Mouse (Mus musculus) monocyte, adult 5-6 weeks (primary cell): ENCODE data around the gene Zc3h4. TPM values are rescaled to one million over a fixed set of nuclear protein-coding genes. Genes with fewer than 3 reads are reported as not detected.

Source experiments
- ATAC-seq: fragments of 153-309, 156-312 bp; replicated peaks from 2 replicates; pipeline ENCODE4 v1.8.0; 2017; ENCODE audit warnings: mild to moderate bottlenecking; ENCODE audit not compliant: low TSS enrichment, insufficient number of reproducible peaks, severe bottlenecking, poor library complexity, low FRiP score
- total RNA-seq: library from RNA; stranded (forward); fragments of 200-1000, 200-491, 200-594 nt; gene quantifications from 3 replicates; pipeline ENCODE4 v1.2.3, GENCODE M21; 2017

The Zc3h4 gene
- total RNA-seq, 1 experiment from 2014 or later, result 20.4 TPM

- ATAC-seq, result no peak
Measured at GRCm38 (mm10) chr7:16422222-16422856, 21.6 kb downstream of the Zc3h4 start.

GRCm38 (mm10) chr7:16423731-16424130, 23.0 kb downstream of the Zc3h4 start:
- no peak for ATAC-seq

GRCm38 (mm10) chr7:16425721-16426120, 25.0 kb downstream of the Zc3h4 start:
- ATAC-seq, result no peak

GRCm38 (mm10) chr7:16426129-16426729, 25.5 kb downstream of the Zc3h4 start:
- ATAC-seq, result peak; percentile 81; the same call in 1 of the 2 replicates

GRCm38 (mm10) chr7:16433352-16433971, 32.8 kb downstream of the Zc3h4 start:
- no peak for ATAC-seq

GRCm38 (mm10) chr7:16435088-16435487, 34.4 kb downstream of the Zc3h4 start:
- ATAC-seq, result no peak

GRCm38 (mm10) chr7:16441241-16441640, 40.5 kb downstream of the Zc3h4 start:
- ATAC-seq, result 0 out of 2 replicates have a peak, but pooled peaks have one; percentile 59

- no peak for ATAC-seq
Measured at GRCm38 (mm10) chr7:16451656-16452055, 50.9 kb downstream of the Zc3h4 start.

- peak; percentile 99 for ATAC-seq
Measured at GRCm38 (mm10) chr7:16452587-16453073, 51.9 kb downstream of the Zc3h4 start, which contains the start of gene Tmem160. TSS of gene Tmem160 (plus strand) at chr7:16452779.

GRCm38 (mm10) chr7:16453118-16453711, 52.5 kb downstream of the Zc3h4 start:
- peak; percentile 44 for ATAC-seq

- ATAC-seq, result no peak
Measured at GRCm38 (mm10) chr7:16455016-16455415, 54.3 kb downstream of the Zc3h4 start.

GRCm38 (mm10) chr7:16456289-16456688, 55.6 kb downstream of the Zc3h4 start:
- no peak for ATAC-seq

GRCm38 (mm10) chr7:16460566-16460965, 59.9 kb downstream of the Zc3h4 start:
- no peak for ATAC-seq

GRCm38 (mm10) chr7:16461151-16461550, 60.4 kb downstream of the Zc3h4 start:
- no peak for ATAC-seq

GRCm38 (mm10) chr7:16461705-16462104, 61.0 kb downstream of the Zc3h4 start:
- no peak for ATAC-seq

- peak; percentile 84 for ATAC-seq
Measured at GRCm38 (mm10) chr7:16463214-16463613, 62.5 kb downstream of the Zc3h4 start.

- peak; percentile 59 for ATAC-seq
Measured at GRCm38 (mm10) chr7:16465160-16465559, 64.5 kb downstream of the Zc3h4 start.

GRCm38 (mm10) chr7:16465568-16465967, 64.9 kb downstream of the Zc3h4 start:
- no peak for ATAC-seq

- no peak for ATAC-seq
Measured at GRCm38 (mm10) chr7:16466565-16466964, 65.9 kb downstream of the Zc3h4 start.
